ENCODE assay signal across 9 mouse cellular contexts in genomic region chr17:84121291-84121690, GRCm38 (mm10).
DNase-seq lines count a peak whose midpoint lies in the region; ATAC-seq and TF ChIP-seq lines count a peak whose summit lies in the region.
"Had no signal": no experiment of that assay in that cellular context is flagged by ENCODE, and none has a peak within 500 bp of the region (broad histone marks: within the 10 kb centered on the region; RNA-seq: fewer than 3 reads in every experiment).

No protein-coding gene starts in this region.

- no peaks in the 10 kb centered on the region for H3K9me3 ChIP-seq in liver, embryonic 11.5 days (ENCODE audit: control insufficient read depth, low read length)
- H3K9me3 ChIP-seq: forebrain, embryonic 12.5 days had no signal

- no peak overlapping the region for H3K27ac ChIP-seq in liver, embryonic 11.5 days (ENCODE audit: low read depth, low read length)
- peak overlapping the region; percentile 91 for H3K27ac ChIP-seq in bone marrow, adult 2 months (ENCODE audit: control insufficient read depth, insufficient read depth, low read depth, low read length, poor library complexity)
- H3K27ac ChIP-seq: forebrain, embryonic 12.5 days had no signal

- TF ChIP-seq POLR2A in bone marrow, adult 2 months (IDR thresholded peaks at IDR 0.05; ENCODE audit: borderline replicate concordance, control insufficient read depth, low read depth, low read length) = no peak; the same call in 1 of the 2 replicates

- no peaks in the 10 kb centered on the region for H3K27me3 ChIP-seq in liver, embryonic 11.5 days (replicated peaks; ENCODE audit: control insufficient read depth, insufficient read depth, low read length)
- H3K27me3 ChIP-seq: forebrain, embryonic 12.5 days had no signal

- no peaks in the 10 kb centered on the region for H3K36me3 ChIP-seq in liver, embryonic 11.5 days (ENCODE audit: control insufficient read depth, insufficient read depth, low read length)
- H3K36me3 ChIP-seq: forebrain, embryonic 12.5 days had no signal

- 46% methylated on average over 6 of the region's 6 CpGs for WGBS in liver, embryonic 11.5 days
- WGBS in bone marrow, adult 2 months = 4% methylated on average over 6 of the region's 6 CpGs

- no peak overlapping the region for H3K9ac ChIP-seq in liver, embryonic 11.5 days (ENCODE audit: low read depth, low read length)
- H3K9ac ChIP-seq: forebrain, embryonic 12.5 days had no signal

- no peak for ATAC-seq in liver, embryonic 11.5 days (replicated peaks; ENCODE audit: low FRiP score)
- ATAC-seq in megakaryocyte, adult 5-6 weeks (ENCODE audit: poor library complexity, severe bottlenecking) = peak; percentile 10; the same call in 1 of the 2 replicates
- ATAC-seq in frontal cortex, adult (ENCODE audit: low TSS enrichment) = no peak

- DNase-seq in liver, embryonic 11.5 days (ENCODE audit: low spot score) = no peak
- no peak for DNase-seq in liver
- peak; percentile 56 for DNase-seq in thymus, postnatal 4 days
- no peak for DNase-seq in layer of hippocampus, postnatal 14 days (ENCODE audit: low spot score in 2 of 2)
- DNase-seq: cerebellum, postnatal 10 days had no signal

- peak overlapping the region; percentile 23; the same call in 1 of the 2 replicates for H3K4me2 ChIP-seq in liver, embryonic 11.5 days
- H3K4me2 ChIP-seq: forebrain, embryonic 12.5 days had no signal

- peaks cover 32% of the 10 kb centered on the region for H3K4me1 ChIP-seq in liver, embryonic 11.5 days (replicated peaks; ENCODE audit: control insufficient read depth, insufficient read depth, low read length)
- H3K4me1 ChIP-seq in bone marrow, adult 2 months (ENCODE audit: control insufficient read depth, insufficient read depth, low read length) = peaks cover 11% of the 10 kb centered on the region
- H3K4me1 ChIP-seq: forebrain, embryonic 12.5 days had no signal

- H3K4me3 ChIP-seq in liver, embryonic 11.5 days (ENCODE audit: low read depth, low read length) = no peak overlapping the region
- H3K4me3 ChIP-seq in bone marrow, adult 2 months (replicated peaks; ENCODE audit: control insufficient read depth, low read depth, low read length) = peak overlapping the region; percentile 52
- H3K4me3 ChIP-seq: forebrain, embryonic 12.5 days had no signal

- no peak for TF ChIP-seq CTCF in bone marrow, adult 2 months (IDR thresholded peaks at IDR 0.05; ENCODE audit: control insufficient read depth, insufficient read depth, low read length)
